Mouse (Mus musculus): ENCODE measurements around the gene Ube2v1.

- TF ChIP-seq CTCF (IDR thresholded peaks at IDR 0.05; ENCODE audit: low read depth) (no peak), EP300 (IDR thresholded peaks at IDR 0.05; ENCODE audit: low read depth) (no peak)
These were observed 6.2 kb downstream of the Ube2v1 start for GRCm38 (mm10) chr2:167625670-167626069.
